Mouse (Mus musculus): ENCODE results near the gene Plcd4. TPM values are rescaled to one million over a fixed set of nuclear protein-coding genes. Genes with fewer than 3 reads are reported as not detected.

Plcd4 gene
- total and polyA plus RNA-seq, 3 experiments, result 0.15 to 0.77 TPM; not detected in 1

- H3K4me3 ChIP-seq (ENCODE audit: control insufficient read depth in 1 of 2, insufficient read depth in 1 of 2, low read depth in 2 of 2, low read length in 2 of 2), result peak overlapping the region; percentile 85 to 96
- H3K27me3 ChIP-seq (ENCODE audit: control insufficient read depth in 1 of 2, insufficient read depth in 2 of 2, low read length in 2 of 2), result no peaks in the 10 kb centered on the region
- H3K4me1 ChIP-seq (ENCODE audit: control insufficient read depth in 1 of 2, insufficient read depth in 2 of 2, low read length in 2 of 2), result peaks cover 25 to 30% of the 10 kb centered on the region in 2 experiments
- H3K9me3 ChIP-seq (replicated peaks; ENCODE audit: insufficient read depth, low read length), result no peaks in the 10 kb centered on the region
- H3K36me3 ChIP-seq (ENCODE audit: control insufficient read depth in 1 of 2, insufficient read depth in 2 of 2, low read length in 2 of 2), result peaks cover 17 to 37% of the 10 kb centered on the region in 2 experiments
- H3K79me2 ChIP-seq (ENCODE audit: control insufficient read depth, insufficient read depth, low read length, poor library complexity), result peaks cover 40% of the 10 kb centered on the region
- H3K9ac ChIP-seq (ENCODE audit: control insufficient read depth, low read depth, low read length, poor library complexity, severe bottlenecking), result peak overlapping the region; percentile 87
- no peak for DNase-seq (ENCODE audit: low read depth, low spot score)
- peak overlapping the region; percentile 70 for H3K27ac ChIP-seq (ENCODE audit: control insufficient read depth, low read depth, low read length)
- TF ChIP-seq ETS1 (IDR thresholded peaks at IDR 0.05; ENCODE audit: low read depth, low read length), result 0 out of 2 replicates have a peak, but pooled peaks have one; percentile 8
- no peak for TF ChIP-seq TCF12 (IDR thresholded peaks at IDR 0.05; ENCODE audit: low read depth, low read length)
- TF ChIP-seq MAX (IDR thresholded peaks at IDR 0.05; ENCODE audit: low read length), result peak; percentile 62
- TF ChIP-seq BHLHE40 (IDR thresholded peaks at IDR 0.05; ENCODE audit: borderline replicate concordance, low read depth, low read length), result peak; percentile 35; the same call in 1 of the 2 replicates
- TF ChIP-seq POLR2A (IDR thresholded peaks at IDR 0.05; ENCODE audit: control insufficient read depth in 1 of 2, insufficient read depth in 1 of 2, low read depth in 1 of 2, low read length in 2 of 2, poor library complexity in 1 of 2), result no peak
- peak; percentile 41; the same call in 1 of the 2 replicates for TF ChIP-seq USF1 (IDR thresholded peaks at IDR 0.05; ENCODE audit: low read depth, low read length)
Measured at GRCm38 (mm10) chr1:74587233-74587772, 44.6 kb downstream of the Plcd4 start.

- Histone ChIP-seq H3K36me3 (ENCODE audit: control insufficient read depth in 1 of 2, insufficient read depth in 2 of 2, low read length in 2 of 2) (peaks cover 16 to 34% of the 10 kb centered on the region in 2 experiments), H3K79me2 (ENCODE audit: control insufficient read depth, insufficient read depth, low read length, poor library complexity) (peaks cover 35% of the 10 kb centered on the region), H3K27ac (ENCODE audit: control insufficient read depth, low read depth, low read length) (peak within 1 kb of the TSS; percentile 70), H3K9ac (ENCODE audit: control insufficient read depth, low read depth, low read length, poor library complexity, severe bottlenecking) (peak within 1 kb of the TSS; percentile 93), H3K4me3 (ENCODE audit: control insufficient read depth in 1 of 2, insufficient read depth in 1 of 2, low read depth in 2 of 2, low read length in 2 of 2) (peak within 1 kb of the TSS; percentile 95 to 96), H3K4me1 (ENCODE audit: control insufficient read depth in 1 of 2, insufficient read depth in 2 of 2, low read length in 2 of 2) (peaks cover 25 to 30% of the 10 kb centered on the region in 2 experiments), H3K27me3 (ENCODE audit: control insufficient read depth in 1 of 2, insufficient read depth in 2 of 2, low read length in 2 of 2) (no peaks in the 10 kb centered on the region), H3K9me3 (replicated peaks; ENCODE audit: insufficient read depth, low read length) (no peaks in the 10 kb centered on the region)
- DNase-seq (ENCODE audit: low read depth, low spot score), result peak; percentile 100
- TF ChIP-seq GABPA (IDR thresholded peaks at IDR 0.05; ENCODE audit: low read depth, low read length), result peak; percentile 75; the same call in 1 of the 2 replicates
- TF ChIP-seq MYB (IDR thresholded peaks at IDR 0.05; ENCODE audit: low read depth, low read length), result no peak
- no peak for TF ChIP-seq BHLHE40 (IDR thresholded peaks at IDR 0.05; ENCODE audit: borderline replicate concordance, low read depth, low read length)
- peak; percentile 80 for TF ChIP-seq ELF1 (IDR thresholded peaks at IDR 0.05; ENCODE audit: low read depth, low read length)
- TF ChIP-seq NRF1 (IDR thresholded peaks at IDR 0.05; ENCODE audit: insufficient read depth, low read depth, low read length, poor library complexity, severe bottlenecking), result no peak
- peak; percentile 97 for TF ChIP-seq HCFC1 (IDR thresholded peaks at IDR 0.05; ENCODE audit: low read depth, low read length)
- TF ChIP-seq E2F4 (IDR thresholded peaks at IDR 0.05; ENCODE audit: borderline replicate concordance, low read depth, low read length), result no peak
- TF ChIP-seq ZNF384 (IDR thresholded peaks at IDR 0.05; ENCODE audit: low read depth, low read length), result 0 out of 2 replicates have a peak, but pooled peaks have one; percentile 4
- TF ChIP-seq CTCF (IDR thresholded peaks at IDR 0.05 in 2 of 3, conservative IDR thresholded peaks at IDR 0.05 in 1 of 3; ENCODE audit: control insufficient read depth in 1 of 3, insufficient read depth in 1 of 3, low read depth in 2 of 3, low read length in 3 of 3, poor library complexity in 1 of 3, severe bottlenecking in 1 of 3), result no peak
- peak; percentile 91 for TF ChIP-seq SIN3A (IDR thresholded peaks at IDR 0.05; ENCODE audit: low read length)
- TF ChIP-seq CHD1 (IDR thresholded peaks at IDR 0.05; ENCODE audit: low read depth, low read length), result no peak
- peak; percentile 80; the same call in 1 of the 2 replicates for TF ChIP-seq MAZ (IDR thresholded peaks at IDR 0.05; ENCODE audit: low read depth, low read length)
- TF ChIP-seq RCOR1 (IDR thresholded peaks at IDR 0.05; ENCODE audit: low read depth, low read length), result no peak
- TF ChIP-seq JUND (IDR thresholded peaks at IDR 0.05; ENCODE audit: low read depth, low read length), result no peak
- peak; percentile 59 for TF ChIP-seq USF1 (IDR thresholded peaks at IDR 0.05; ENCODE audit: low read depth, low read length)
- TF ChIP-seq USF2 (IDR thresholded peaks at IDR 0.05; ENCODE audit: borderline replicate concordance in 1 of 2, insufficient read depth in 1 of 2, low read depth in 1 of 2, low read length in 2 of 2), result no peak
- TF ChIP-seq TCF12 (IDR thresholded peaks at IDR 0.05; ENCODE audit: low read depth, low read length), result peak; percentile 54
- no peak for TF ChIP-seq CHD2 (IDR thresholded peaks at IDR 0.05; ENCODE audit: low read length)
- TF ChIP-seq POLR2AphosphoS2 (IDR thresholded peaks at IDR 0.05; ENCODE audit: low read length), result peak; percentile 82; the same call in 1 of the 2 replicates
- peak; percentile 55; the same call in 1 of the 2 replicates for TF ChIP-seq ETS1 (IDR thresholded peaks at IDR 0.05; ENCODE audit: low read depth, low read length)
- no peak for TF ChIP-seq ZC3H11A (IDR thresholded peaks at IDR 0.05; ENCODE audit: low read depth, low read length)
- no peak for TF ChIP-seq POLR2AphosphoS5 (IDR thresholded peaks at IDR 0.05; ENCODE audit: borderline replicate concordance, low read depth, low read length)
- TF ChIP-seq MEF2A (IDR thresholded peaks at IDR 0.05; ENCODE audit: extremely low read depth, insufficient replicate concordance, low read depth, low read length, poor library complexity, severe bottlenecking), result no peak
- TF ChIP-seq POLR2A (IDR thresholded peaks at IDR 0.05; ENCODE audit: control insufficient read depth in 1 of 2, insufficient read depth in 1 of 2, low read depth in 1 of 2, low read length in 2 of 2, poor library complexity in 1 of 2), result peak; percentile 44 to 76; a peak in 3 of 4 replicates
- peak; percentile 77 for TF ChIP-seq MYC (IDR thresholded peaks at IDR 0.05; ENCODE audit: low read depth, low read length)
- TF ChIP-seq MAFK (IDR thresholded peaks at IDR 0.05; ENCODE audit: borderline replicate concordance, low read depth, low read length), result no peak
Measured at GRCm38 (mm10) chr1:74587773-74588445, 45.2 kb downstream of the Plcd4 start, which contains the start of the genes Zfp142 and Bcs1l. TSS of gene Zfp142 (minus strand) at chr1:74588246. TSS of gene Bcs1l (plus strand) at chr1:74588289.
